Mouse (Mus musculus) intestine, postnatal 0 days (tissue): ENCODE data around the gene Cilp. TPM values are rescaled to one million over a fixed set of nuclear protein-coding genes. Genes with fewer than 3 reads are reported as not detected.

Experiments used
- ATAC-seq: fragments of 200-750 bp; cut with Nextera tagmentation; 2 replicates; pipeline ENCODE4 v1.8.0; 2017; ENCODE audit warnings: mild to moderate bottlenecking, moderate TSS enrichment, moderate library complexity
- H3K27ac ChIP-seq: fragments of 300-500 bp; sonication (generic); 2 replicates; pipeline ENCODE4 v1.5.1; 2014; ENCODE audit warnings: mild to moderate bottlenecking, low read depth, low read length, moderate library complexity
- H3K27me3 ChIP-seq: fragments of 300-500 bp; sonication (generic); replicated peaks from 2 replicates; pipeline ENCODE4 v1.6.1; 2014; ENCODE audit warnings: low read length, mixed read lengths; ENCODE audit not compliant: control insufficient read depth, insufficient read depth
- H3K36me3 ChIP-seq: fragments of 300-500 bp; sonication (generic); 2 replicates; pipeline ENCODE4 v1.6.1; 2014; ENCODE audit warnings: mild to moderate bottlenecking, moderate library complexity; ENCODE audit not compliant: control insufficient read depth, insufficient read depth
- H3K4me1 ChIP-seq: fragments of 300-500 bp; sonication (generic); replicated peaks from 2 replicates; pipeline ENCODE4 v1.6.1; 2014; ENCODE audit warnings: antibody characterized with exemption, low read length, mixed read lengths; ENCODE audit not compliant: control insufficient read depth, insufficient read depth
- H3K4me2 ChIP-seq: fragments of 300-500 bp; sonication (generic); replicated peaks from 2 replicates; pipeline ENCODE4 v1.6.1; 2014; ENCODE audit warnings: low read depth, mild to moderate bottlenecking, moderate library complexity
- H3K4me3 ChIP-seq: fragments of 300-500 bp; sonication (generic); 2 replicates; pipeline ENCODE4 v1.5.1; 2014; ENCODE audit warnings: low read depth, low read length
- H3K9ac ChIP-seq: fragments of 300-500 bp; sonication (generic); 2 replicates; pipeline ENCODE4 v1.6.1; 2014; ENCODE audit warnings: mild to moderate bottlenecking, low read depth, low read length
- H3K9me3 ChIP-seq: fragments of 300-500 bp; sonication (generic); 2 replicates; pipeline ENCODE4 v1.6.1; 2016; ENCODE audit warnings: mixed run types; ENCODE audit not compliant: control insufficient read depth
- CTCF ChIP-seq: sonication (generic); IDR thresholded peaks from 2 replicates; pipeline ENCODE4 v1.5.1; 2016; ENCODE audit warnings: low read depth, mild to moderate bottlenecking, control low read depth, antibody characterized with exemption, moderate library complexity
- WGBS: fragments of 180-500 bp; shearing (Covaris S2); extraction: QIAGEN DNeasy Blood & Tissue Kit; methylation state at CpG from one replicate; pipeline ENCODE4 v1.1.7; 2014; 5-methylcytosine and 5-hydroxymethylcytosine counted together
- polyA plus RNA-seq: library from polyadenylated mRNA; unstranded; fragments of >200 nt; fragmentation: Nextera tagmentation; extraction: Ambion mirVana; gene quantifications from 2 replicates; pipeline ENCODE4 v1.2.1, GENCODE M21; 2015

Gene Cilp
- polyA plus RNA-seq, 1 experiment from 2014 or later: 0.43 TPM

- TF ChIP-seq CTCF: no peak
- Histone ChIP-seq H3K4me1 (no peaks in the 10 kb centered on the region), H3K4me2 (no peak overlapping the region), H3K27me3 (no peaks in the 10 kb centered on the region), H3K27ac (no peak overlapping the region), H3K9ac (no peak overlapping the region), H3K36me3 (peaks cover 45% of the 10 kb centered on the region), H3K9me3 (no peaks in the 10 kb centered on the region), H3K4me3 (no peak overlapping the region)
- no peak for ATAC-seq
- 88% methylated on average over 2 of the region's 2 CpGs for WGBS
These were observed 41.7 kb downstream of the Cilp start for GRCm38 (mm10) chr9:65306672-65307071.

DNA sequence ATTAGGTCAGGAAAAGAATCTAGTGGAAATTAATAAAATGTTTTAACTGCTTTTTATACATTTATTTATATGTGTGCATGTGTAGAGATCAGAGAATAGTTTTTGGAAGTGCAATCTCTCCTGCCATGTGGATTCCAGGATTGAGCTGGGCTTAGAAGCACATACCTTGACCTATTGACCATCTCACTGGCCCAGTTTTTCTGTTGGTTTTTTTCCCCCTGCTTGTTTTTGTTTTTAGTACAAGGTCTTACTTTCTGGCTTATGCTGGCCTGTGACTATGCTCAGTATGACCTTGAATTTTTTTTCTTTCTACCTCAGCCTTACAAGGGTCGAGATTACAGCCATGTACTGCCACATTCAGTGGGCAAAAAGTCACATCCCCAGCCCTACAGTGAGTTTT lies 43.0 kb downstream of the Cilp start:
- peaks cover 51% of the 10 kb centered on the region for H3K36me3 ChIP-seq
- H3K4me2 ChIP-seq: no peak overlapping the region
- no peak overlapping the region for H3K27ac ChIP-seq
- ATAC-seq: no peak
- no peaks in the 10 kb centered on the region for H3K27me3 ChIP-seq
- H3K9me3 ChIP-seq: no peaks in the 10 kb centered on the region
- H3K4me1 ChIP-seq: no peaks in the 10 kb centered on the region
- 75% methylated on average over 1 of the region's 1 CpGs for whole genome bisulfite sequencing
- H3K4me3 ChIP-seq: no peak overlapping the region
- no peak overlapping the region for H3K9ac ChIP-seq
- no peak for TF ChIP-seq CTCF

DNA sequence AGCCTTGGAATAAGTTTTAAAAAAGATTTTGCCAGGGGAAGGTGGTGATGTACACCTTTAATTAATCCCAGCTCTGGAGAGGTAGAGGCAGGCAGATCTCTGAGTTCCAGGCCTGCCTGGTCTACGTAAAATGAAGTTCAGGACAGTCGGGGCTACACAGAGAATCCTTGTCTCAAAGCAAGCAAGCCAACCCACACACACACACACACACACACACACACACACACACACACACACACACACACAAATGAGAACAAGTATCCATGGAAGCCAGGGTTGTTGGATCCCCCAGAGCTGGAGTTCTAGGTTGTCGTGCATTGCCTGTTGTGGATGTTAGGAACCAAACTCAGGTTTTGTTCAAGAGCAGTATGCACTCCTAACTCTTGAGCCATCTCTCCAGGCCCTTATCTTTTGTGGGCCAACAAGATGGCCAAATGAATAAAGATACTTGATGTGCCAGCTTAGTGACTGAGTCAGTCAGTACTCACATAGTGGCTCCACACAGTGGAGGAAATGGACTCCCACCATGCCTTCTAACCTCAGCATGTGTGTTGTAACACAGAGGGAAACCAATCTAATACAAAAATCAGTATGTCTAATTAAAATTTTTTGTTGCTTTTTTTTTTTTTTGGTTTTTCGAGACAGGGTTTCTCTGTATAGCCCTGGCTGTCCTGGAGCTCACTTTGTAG lies 47.8 kb downstream of the Cilp start:
- Histone ChIP-seq H3K9ac (no peak overlapping the region), H3K4me3 (no peak overlapping the region), H3K9me3 (no peaks in the 10 kb centered on the region), H3K27me3 (no peaks in the 10 kb centered on the region), H3K36me3 (peaks cover 47% of the 10 kb centered on the region), H3K27ac (no peak overlapping the region), H3K4me2 (no peak overlapping the region), H3K4me1 (no peaks in the 10 kb centered on the region)
- ATAC-seq: 0 out of 2 replicates have a peak, but pooled peaks have one; percentile 38
- 95% methylated on average over 4 of the region's 4 CpGs for WGBS
- TF ChIP-seq CTCF: no peak

DNA sequence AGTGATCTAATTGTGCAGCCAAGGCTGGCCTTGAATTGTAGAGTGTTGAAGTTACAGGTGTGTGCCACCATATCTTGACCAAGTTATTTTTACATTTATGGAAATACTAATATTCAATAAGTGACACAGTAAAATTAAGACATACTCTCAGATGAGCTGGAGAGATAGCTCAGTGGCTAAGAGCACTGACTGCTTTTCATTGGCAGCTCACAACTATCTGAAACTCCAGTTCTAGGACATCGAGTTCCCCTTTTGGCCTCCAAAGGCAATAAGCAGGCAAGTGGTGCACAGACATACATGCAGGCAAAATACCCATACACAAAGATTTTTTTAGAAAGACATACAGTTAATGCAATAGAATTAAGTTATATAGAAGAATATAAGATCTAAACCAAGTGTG lies 48.9 kb downstream of the Cilp start:
- Histone ChIP-seq H3K36me3 (peaks cover 43% of the 10 kb centered on the region), H3K9me3 (no peaks in the 10 kb centered on the region), H3K9ac (no peak overlapping the region), H3K27ac (no peak overlapping the region), H3K4me3 (no peak overlapping the region), H3K4me1 (no peaks in the 10 kb centered on the region), H3K27me3 (no peaks in the 10 kb centered on the region), H3K4me2 (no peak overlapping the region)
- 93% methylated on average over 1 of the region's 1 CpGs for WGBS
- ATAC-seq: no peak
- TF ChIP-seq CTCF: no peak

DNA sequence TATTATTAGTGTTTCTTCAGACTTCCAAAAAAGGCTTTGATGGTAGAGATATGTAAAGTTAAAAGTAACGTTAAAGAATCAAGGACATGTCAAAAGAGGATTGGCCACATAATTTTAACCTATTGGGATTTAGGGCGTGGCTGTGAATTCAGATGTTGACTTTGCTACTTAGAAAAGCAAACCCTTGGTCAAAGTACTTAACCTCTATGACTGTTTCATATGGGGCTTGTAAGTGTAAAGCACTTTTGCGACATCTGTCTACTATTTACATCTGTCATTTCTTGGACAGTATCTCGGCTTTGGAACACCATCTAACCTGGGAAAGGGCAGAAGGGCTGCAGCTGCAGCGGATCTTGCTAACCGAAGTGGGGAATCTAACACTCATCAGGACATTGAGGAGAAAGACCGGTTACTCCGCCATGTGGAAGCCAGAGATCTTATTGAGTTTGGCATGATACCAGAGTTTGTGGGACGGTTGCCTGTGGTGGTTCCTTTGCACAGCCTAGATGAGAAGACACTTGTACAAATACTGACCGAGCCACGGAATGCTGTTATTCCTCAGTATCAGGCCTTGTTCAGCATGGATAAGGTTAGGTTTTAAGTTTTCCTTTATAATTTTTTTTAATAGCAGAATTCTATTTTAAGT lies 57.4 kb downstream of the Cilp start:
- TF ChIP-seq CTCF: no peak
- Histone ChIP-seq H3K27ac (no peak overlapping the region), H3K9me3 (no peaks in the 10 kb centered on the region), H3K4me3 (no peak overlapping the region), H3K4me2 (no peak overlapping the region), H3K4me1 (no peaks in the 10 kb centered on the region), H3K36me3 (peaks cover 68% of the 10 kb centered on the region), H3K9ac (no peak overlapping the region), H3K27me3 (no peaks in the 10 kb centered on the region)
- ATAC-seq: no peak
- WGBS: 77% methylated on average over 11 of the region's 11 CpGs

DNA sequence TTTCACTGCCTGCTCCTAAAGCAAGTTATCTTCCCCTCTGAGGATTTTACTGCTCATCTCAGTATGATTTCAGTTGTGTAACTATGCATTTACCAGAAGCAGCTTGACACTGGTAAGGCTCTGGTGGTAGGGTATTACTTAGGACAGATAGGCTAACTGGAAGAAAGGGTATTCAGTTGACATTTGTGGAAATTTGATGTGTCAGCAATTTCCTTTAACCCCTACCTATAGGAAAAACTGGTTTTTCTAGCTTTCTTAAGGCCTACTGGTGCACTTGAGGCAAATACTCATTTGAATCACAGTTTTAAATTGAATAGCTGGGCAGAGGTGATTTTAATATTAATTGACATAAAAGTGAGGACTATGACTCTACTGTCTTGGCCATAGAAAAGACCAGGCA lies 61.0 kb downstream of the Cilp start:
- H3K4me1 ChIP-seq: no peaks in the 10 kb centered on the region

More for the DNA sequence above, 61.0 kb downstream of the Cilp start:
- Histone ChIP-seq H3K4me2 (no peak overlapping the region), H3K9ac (no peak overlapping the region), H3K9me3 (no peaks in the 10 kb centered on the region), H3K36me3 (peaks cover 64% of the 10 kb centered on the region), H3K27me3 (no peaks in the 10 kb centered on the region), H3K4me3 (no peak overlapping the region), H3K27ac (no peak overlapping the region)
- no peak for TF ChIP-seq CTCF
- no peak for ATAC-seq
